Mouse (Mus musculus) neutrophil, adult 65 days (primary cell): ENCODE data around the gene Tal1. TPM values are rescaled to one million over a fixed set of nuclear protein-coding genes. Genes with fewer than 3 reads are reported as not detected.

ENCODE experiments used
- total RNA-seq: library from RNA; stranded (reverse); gene quantifications from 2 replicates; pipeline ENCODE4 v1.2.4, GENCODE M21; 2023

Tal1 gene
- total RNA-seq: 1.2 and 1.5 TPM in 2 replicates

DNA sequence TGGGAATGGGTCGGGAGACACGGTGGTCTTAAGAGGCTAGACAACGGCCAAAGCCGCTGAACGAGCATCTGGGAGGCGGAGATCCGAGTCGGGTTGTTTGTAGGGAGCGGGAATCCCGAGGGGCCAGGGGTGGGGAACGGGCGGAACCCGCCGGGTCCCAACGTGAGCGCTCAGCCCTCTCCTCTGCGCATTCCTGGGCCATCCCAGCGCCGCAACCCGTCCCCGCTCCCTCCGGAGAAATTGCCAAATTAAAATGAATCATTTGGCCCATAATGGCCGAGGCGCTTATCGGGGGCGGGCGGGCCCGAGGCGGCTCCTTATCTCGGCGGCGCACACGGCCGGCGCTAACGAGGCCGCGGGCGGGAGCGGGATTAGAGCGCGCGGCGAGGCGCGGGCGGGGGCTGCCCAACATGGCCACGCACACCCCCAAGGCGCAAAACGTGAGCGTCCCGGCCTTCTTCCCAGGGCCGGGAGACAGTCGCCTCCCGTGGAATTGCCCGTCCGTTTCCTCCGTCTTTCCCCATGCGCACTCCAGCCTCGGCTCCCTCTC, at the start of gene Tal1:
Gene Tal1 (plus strand): TSS at position 56 of the 550 bp plus-strand sequence.

DNA sequence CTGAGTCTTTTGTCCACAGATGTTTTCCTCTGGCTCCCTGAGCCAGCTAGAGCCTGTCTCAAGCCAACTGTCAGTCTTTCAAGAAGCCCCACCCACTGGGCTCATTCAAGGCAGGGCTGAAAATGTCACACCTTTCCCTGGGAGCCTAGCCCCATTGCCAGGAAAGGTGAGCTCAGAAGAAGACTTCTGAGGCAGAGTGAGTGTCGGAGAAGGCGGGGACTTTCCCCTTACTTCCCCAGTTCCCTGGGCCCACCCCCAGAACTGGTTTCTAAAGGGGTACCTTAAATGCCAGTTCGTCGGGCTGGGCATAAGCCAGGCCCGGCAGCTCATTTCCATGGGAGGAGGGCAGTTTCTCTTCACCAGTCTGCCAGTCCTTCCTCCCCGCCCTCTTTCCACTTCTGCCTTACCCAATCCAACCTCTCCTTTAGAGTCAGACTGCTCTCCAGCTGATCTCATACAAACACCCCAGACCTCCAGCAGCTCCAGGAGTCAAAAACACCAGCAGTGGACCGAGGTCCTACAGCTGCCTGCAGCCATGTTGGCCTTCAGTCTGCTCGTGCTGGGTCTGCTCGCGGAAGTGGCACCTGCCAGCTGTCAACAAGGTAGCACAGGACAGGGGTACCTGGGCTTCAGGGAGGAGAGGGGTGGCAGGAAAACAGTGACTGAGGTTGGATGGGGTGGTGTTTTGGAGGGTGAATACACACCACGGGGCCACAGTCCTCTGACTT, 32.5 kb downstream of the Tal1 start, which contains the start of gene Pdzk1ip1:
Gene Pdzk1ip1 (plus strand): TSS at position 98 of the 728 bp plus-strand sequence.

Other genes with a start within 250 kb of the Tal1 start
- not detected in 2 replicates for gene Gm12830, start 234.7 kb upstream of the Tal1 start, total RNA-seq
- gene Foxd2, start 147.6 kb upstream of the Tal1 start, total RNA-seq: 0.29 and 0.57 TPM in 2 replicates
- gene Foxe3, start 130.4 kb upstream of the Tal1 start, total RNA-seq: not detected in 2 replicates
- gene Cmpk1, start 69.2 kb upstream of the Tal1 start, total RNA-seq: 51.8 and 54.8 TPM in 2 replicates
- 24.6 and 31.6 TPM in 2 replicates for gene Stil, start 56.3 kb upstream of the Tal1 start, total RNA-seq
- gene Pdzk1ip1, start 32.3 kb downstream of the Tal1 start, total RNA-seq: 1.0 TPM in 1 of 2 replicates, not detected in the other
- gene Cyp4x1, start 77.9 kb downstream of the Tal1 start, total RNA-seq: not detected in 2 replicates
- gene Cyp4a29, start 185.7 kb downstream of the Tal1 start, total RNA-seq: not detected in 2 replicates
- not detected in 2 replicates for gene Cyp4a12a, start 242.6 kb downstream of the Tal1 start, total RNA-seq